Mouse (Mus musculus) cerebellum, adult 2 months (tissue): ENCODE data around the gene Pif1.

Experiments
- CTCF ChIP-seq: fragments of 200-500 bp; IDR thresholded peaks from 2 replicates; pipeline ENCODE4 v1.5.1; 2011; ENCODE audit warnings: low read depth, mild to moderate bottlenecking, control low read depth, low read length, moderate library complexity, borderline replicate concordance; ENCODE audit not compliant: insufficient read depth
- POLR2A ChIP-seq: fragments of 200-500 bp; IDR thresholded peaks from 2 replicates; pipeline ENCODE4 v1.6.1; 2011; ENCODE audit warnings: low read length, control low read depth, borderline replicate concordance; ENCODE audit not compliant: insufficient read depth

- no peak for TF ChIP-seq CTCF
- TF ChIP-seq POLR2A = no peak
Measured at GRCm38 (mm10) chr9:65542111-65542524, 44.8 kb upstream of the Pif1 start.
